Mouse (Mus musculus): ENCODE measurements around the gene Gfi1. TPM values are rescaled to one million over a fixed set of nuclear protein-coding genes. Genes with fewer than 3 reads are reported as not detected.

Gfi1 gene
- polyA plus RNA-seq (2015; fragmentation: Nextera tagmentation; extraction: Ambion mirVana) = 0.08 TPM in 2 replicates

GRCm38 (mm10) chr5:107725435-107726261 is at the start of gene Gfi1:
TSS of gene Gfi1 (minus strand) at chr5:107726036.
- H3K4me2 ChIP-seq (replicated peaks; ENCODE audit: low read depth, low read length) = peak within 1 kb of the TSS; percentile 56
- no peak within 1 kb of the TSS for H3K9ac ChIP-seq (replicated peaks; ENCODE audit: low read depth)
- H3K27ac ChIP-seq (ENCODE audit: low read length) = no peak within 1 kb of the TSS
- no peaks in the 10 kb centered on the region for H3K9me3 ChIP-seq (ENCODE audit: low read length)
- no peaks in the 10 kb centered on the region for H3K36me3 ChIP-seq (ENCODE audit: insufficient read depth, low read length)
- peaks cover 40% of the 10 kb centered on the region for H3K4me1 ChIP-seq (ENCODE audit: insufficient read depth, low read depth, low read length)
- DNase-seq (ENCODE audit: low spot score) (no peak), ATAC-seq (no peak)
- under 1% methylated on average over 41 of the region's 41 CpGs for WGBS
- H3K4me3 ChIP-seq (ENCODE audit: low read depth, low read length) = peak within 1 kb of the TSS; percentile 33
- peaks cover 74% of the 10 kb centered on the region for H3K27me3 ChIP-seq (replicated peaks; ENCODE audit: insufficient read depth, low read length)
- TF ChIP-seq EP300 (IDR thresholded peaks at IDR 0.05) (no peak), CTCF (IDR thresholded peaks at IDR 0.05) (no peak)

- TF ChIP-seq CTCF (IDR thresholded peaks at IDR 0.05) (no peak), EP300 (IDR thresholded peaks at IDR 0.05) (no peak)
- Histone ChIP-seq H3K4me1 (ENCODE audit: insufficient read depth, low read depth, low read length) (no peaks in the 10 kb centered on the region), H3K36me3 (ENCODE audit: insufficient read depth, low read length) (no peaks in the 10 kb centered on the region), H3K4me3 (ENCODE audit: low read depth, low read length) (no peak overlapping the region), H3K9ac (replicated peaks; ENCODE audit: low read depth) (no peak overlapping the region), H3K27ac (ENCODE audit: low read length) (no peak overlapping the region), H3K27me3 (replicated peaks; ENCODE audit: insufficient read depth, low read length) (no peaks in the 10 kb centered on the region), H3K4me2 (replicated peaks; ENCODE audit: low read depth, low read length) (no peak overlapping the region), H3K9me3 (ENCODE audit: low read length) (no peaks in the 10 kb centered on the region)
- WGBS = 52% methylated on average over 5 of the region's 5 CpGs
- DNase-seq (ENCODE audit: low spot score) (peak; percentile 13), ATAC-seq (no peak)
These were observed 46.2 kb upstream of the Gfi1 start for GRCm38 (mm10) chr5:107772049-107772448.

- Histone ChIP-seq H3K4me2 (replicated peaks; ENCODE audit: low read depth, low read length) (no peak overlapping the region), H3K9me3 (ENCODE audit: low read length) (no peaks in the 10 kb centered on the region), H3K4me3 (ENCODE audit: low read depth, low read length) (no peak overlapping the region), H3K27ac (ENCODE audit: low read length) (no peak overlapping the region), H3K27me3 (replicated peaks; ENCODE audit: insufficient read depth, low read length) (no peaks in the 10 kb centered on the region), H3K36me3 (ENCODE audit: insufficient read depth, low read length) (no peaks in the 10 kb centered on the region), H3K9ac (replicated peaks; ENCODE audit: low read depth) (no peak overlapping the region), H3K4me1 (ENCODE audit: insufficient read depth, low read depth, low read length) (no peaks in the 10 kb centered on the region)
- DNase-seq (ENCODE audit: low spot score) (no peak), ATAC-seq (no peak)
- WGBS = 85% methylated on average over 1 of the region's 1 CpGs
- TF ChIP-seq CTCF (IDR thresholded peaks at IDR 0.05) (no peak), EP300 (IDR thresholded peaks at IDR 0.05) (no peak)
These were observed 42.4 kb upstream of the Gfi1 start for GRCm38 (mm10) chr5:107768224-107768623.

- no peak for TF ChIP-seq CTCF (IDR thresholded peaks at IDR 0.05)
- TF ChIP-seq EP300 (IDR thresholded peaks at IDR 0.05) = no peak
- no peak overlapping the region for H3K27ac ChIP-seq (ENCODE audit: low read length)
- ATAC-seq (no peak), DNase-seq (ENCODE audit: low spot score) (no peak)
- no peak overlapping the region for H3K4me3 ChIP-seq (ENCODE audit: low read depth, low read length)
- no peak overlapping the region for H3K4me2 ChIP-seq (replicated peaks; ENCODE audit: low read depth, low read length)
- H3K27me3 ChIP-seq (replicated peaks; ENCODE audit: insufficient read depth, low read length) = no peaks in the 10 kb centered on the region
- H3K36me3 ChIP-seq (ENCODE audit: insufficient read depth, low read length) = no peaks in the 10 kb centered on the region
- 85% methylated on average over 4 of the region's 4 CpGs for WGBS
- H3K4me1 ChIP-seq (ENCODE audit: insufficient read depth, low read depth, low read length) = no peaks in the 10 kb centered on the region
- no peaks in the 10 kb centered on the region for H3K9me3 ChIP-seq (ENCODE audit: low read length)
- H3K9ac ChIP-seq (replicated peaks; ENCODE audit: low read depth) = no peak overlapping the region
These were observed 40.1 kb upstream of the Gfi1 start for GRCm38 (mm10) chr5:107765946-107766345.

- ATAC-seq (no peak), DNase-seq (ENCODE audit: low spot score) (no peak)
- Histone ChIP-seq H3K27ac (ENCODE audit: low read length) (no peak overlapping the region), H3K4me1 (ENCODE audit: insufficient read depth, low read depth, low read length) (no peaks in the 10 kb centered on the region), H3K36me3 (ENCODE audit: insufficient read depth, low read length) (no peaks in the 10 kb centered on the region), H3K4me3 (ENCODE audit: low read depth, low read length) (no peak overlapping the region), H3K9ac (replicated peaks; ENCODE audit: low read depth) (no peak overlapping the region), H3K9me3 (ENCODE audit: low read length) (no peaks in the 10 kb centered on the region), H3K27me3 (replicated peaks; ENCODE audit: insufficient read depth, low read length) (no peaks in the 10 kb centered on the region), H3K4me2 (replicated peaks; ENCODE audit: low read depth, low read length) (no peak overlapping the region)
- 57% methylated on average over 1 of the region's 1 CpGs for WGBS
- no peak for TF ChIP-seq CTCF (IDR thresholded peaks at IDR 0.05)
- TF ChIP-seq EP300 (IDR thresholded peaks at IDR 0.05) = no peak
These were observed 38.6 kb upstream of the Gfi1 start for GRCm38 (mm10) chr5:107764486-107764885.

- Histone ChIP-seq H3K36me3 (ENCODE audit: insufficient read depth, low read length) (no peaks in the 10 kb centered on the region), H3K4me1 (ENCODE audit: insufficient read depth, low read depth, low read length) (no peaks in the 10 kb centered on the region), H3K9me3 (ENCODE audit: low read length) (no peaks in the 10 kb centered on the region), H3K27me3 (replicated peaks; ENCODE audit: insufficient read depth, low read length) (no peaks in the 10 kb centered on the region), H3K4me2 (replicated peaks; ENCODE audit: low read depth, low read length) (no peak overlapping the region), H3K9ac (replicated peaks; ENCODE audit: low read depth) (no peak overlapping the region), H3K4me3 (ENCODE audit: low read depth, low read length) (no peak overlapping the region), H3K27ac (ENCODE audit: low read length) (no peak overlapping the region)
- ATAC-seq = no peak
- DNase-seq (ENCODE audit: low spot score) = no peak
- TF ChIP-seq CTCF (IDR thresholded peaks at IDR 0.05) (no peak), EP300 (IDR thresholded peaks at IDR 0.05) (no peak)
These were observed 37.8 kb upstream of the Gfi1 start for GRCm38 (mm10) chr5:107763674-107764073.
